Mouse (Mus musculus): ENCODE measurements at regions not wholly inside any gene's neighbourhood (a gene's known extent, or its start where the extent isn't known, plus 50 kb on each side); places are given as distances from the start of the nearest gene placed in this dataset.

DNA sequence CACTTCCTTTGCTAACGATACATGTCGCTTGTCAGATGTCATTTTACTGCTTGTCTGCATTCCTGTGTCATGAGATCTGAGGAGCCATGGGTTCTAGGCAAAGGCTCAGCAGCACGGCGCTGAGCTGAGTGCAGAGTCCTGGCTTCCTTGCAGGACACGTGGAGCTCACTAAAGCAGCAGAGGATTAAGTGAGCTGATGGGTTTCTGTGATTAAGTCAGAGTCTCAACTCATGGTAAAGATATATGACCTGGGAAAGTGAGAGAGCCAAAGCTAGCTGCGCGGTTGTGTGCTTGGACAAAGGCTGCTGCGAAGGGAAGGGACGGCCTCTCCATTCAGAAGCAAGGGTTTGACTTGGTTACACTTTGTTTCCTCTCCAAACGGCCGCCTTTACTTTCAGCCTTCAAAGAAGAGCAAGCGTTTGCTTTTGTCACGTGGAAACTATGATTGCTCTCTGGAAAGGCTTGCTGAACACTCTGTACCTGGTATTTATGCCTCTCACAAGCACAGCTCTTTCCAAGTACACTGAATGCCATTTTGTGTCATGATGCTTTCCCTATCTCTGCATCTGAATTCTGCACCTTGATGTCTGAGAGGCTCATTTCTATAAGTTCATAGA lies 292.5 kb downstream of the Klf5 start:
- TF ChIP-seq POLR2AphosphoS2 (IDR thresholded peaks at IDR 0.05; ENCODE audit: low read length) (no peak), RAD21 (IDR thresholded peaks at IDR 0.05; ENCODE audit: low read depth, low read length) (no peak), CTCF (IDR thresholded peaks at IDR 0.05 in 2 of 3, conservative IDR thresholded peaks at IDR 0.05 in 1 of 3; ENCODE audit: control insufficient read depth in 1 of 3, insufficient read depth in 1 of 3, low read depth in 2 of 3, low read length in 3 of 3, poor library complexity in 1 of 3, severe bottlenecking in 1 of 3) (no peak), POLR2A (IDR thresholded peaks at IDR 0.05; ENCODE audit: control insufficient read depth in 1 of 2, insufficient read depth in 1 of 2, low read depth in 1 of 2, low read length in 2 of 2, poor library complexity in 1 of 2) (no peak), UBTF (IDR thresholded peaks at IDR 0.05; ENCODE audit: borderline replicate concordance, insufficient read depth, low read depth, low read length) (no peak), MAX (IDR thresholded peaks at IDR 0.05; ENCODE audit: low read length) (no peak), ZNF384 (IDR thresholded peaks at IDR 0.05; ENCODE audit: low read depth, low read length) (no peak), GATA1 (IDR thresholded peaks at IDR 0.05; ENCODE audit: low read depth, low read length) (no peak), MAFK (IDR thresholded peaks at IDR 0.05; ENCODE audit: borderline replicate concordance, low read depth, low read length) (no peak), ZC3H11A (IDR thresholded peaks at IDR 0.05; ENCODE audit: low read depth, low read length) (no peak), JUND (IDR thresholded peaks at IDR 0.05; ENCODE audit: low read depth, low read length) (no peak), ELF1 (IDR thresholded peaks at IDR 0.05; ENCODE audit: low read depth, low read length) (no peak), USF1 (IDR thresholded peaks at IDR 0.05; ENCODE audit: low read depth, low read length) (no peak)
